Mouse (Mus musculus): ENCODE measurements at regions not wholly inside any gene's neighbourhood (a gene's known extent, or its start where the extent isn't known, plus 50 kb on each side); places are given as distances from the start of the nearest gene placed in this dataset.

DNA sequence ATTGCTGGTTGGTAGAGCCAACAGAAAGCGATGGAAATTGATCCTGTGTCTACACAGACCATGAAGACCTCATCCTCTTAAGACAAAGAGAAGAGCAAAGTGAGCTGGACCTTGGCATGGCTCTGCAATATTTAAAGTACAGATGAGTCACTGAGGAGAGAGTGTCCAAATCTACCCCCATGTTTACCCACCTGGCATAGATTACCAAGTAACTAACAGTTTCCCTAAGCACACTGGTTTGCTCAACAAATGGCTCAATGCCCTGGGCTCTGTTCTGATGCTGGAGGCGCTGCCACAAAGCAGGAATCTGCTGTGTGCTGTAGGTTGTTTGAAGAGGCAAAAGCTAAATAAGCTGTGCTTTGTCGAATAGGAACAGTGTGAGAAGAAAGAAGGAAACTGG is 345.0 kb upstream of the Gm10131 start:
- Histone ChIP-seq H3K27me3 (ENCODE audit: control insufficient read depth, insufficient read depth, low read length) (no peaks in the 10 kb centered on the region), H3K4me3 (replicated peaks; ENCODE audit: insufficient read depth, low read depth, low read length) (no peak overlapping the region), H3K4me1 (ENCODE audit: control insufficient read depth, insufficient read depth, low read length) (no peaks in the 10 kb centered on the region), H3K27ac (ENCODE audit: insufficient read depth, low read length) (no peak overlapping the region)
- WGBS: 80% methylated on average over 3 of the region's 3 CpGs
- no peak for DNase-seq
- TF ChIP-seq CTCF (IDR thresholded peaks at IDR 0.05; ENCODE audit: borderline replicate concordance, insufficient read depth, low read depth, low read length): no peak
- TF ChIP-seq POLR2A (IDR thresholded peaks at IDR 0.05; ENCODE audit: borderline replicate concordance, insufficient read depth, low read length): no peak

DNA sequence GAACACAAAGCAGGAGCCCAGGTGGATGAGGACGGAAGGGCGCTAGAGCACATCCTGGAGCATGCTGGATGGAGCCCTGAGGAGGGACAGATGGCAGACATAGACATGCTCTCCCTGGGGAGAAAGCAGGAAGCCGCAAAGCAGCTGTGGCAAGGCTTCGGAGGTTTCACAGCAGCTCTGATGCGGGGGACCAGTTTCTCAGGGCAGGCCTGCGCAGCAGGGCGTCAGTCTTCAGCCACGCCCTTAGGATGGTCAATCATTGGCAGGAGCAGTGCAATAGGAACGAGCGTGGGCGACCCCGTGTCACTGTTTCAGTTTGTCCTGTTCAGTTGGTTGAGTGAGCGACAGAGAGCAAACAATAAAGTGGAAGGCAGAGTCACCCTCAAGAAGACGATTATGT is 343.8 kb upstream of the Gm10131 start:
- no peak overlapping the region for H3K4me3 ChIP-seq (replicated peaks; ENCODE audit: insufficient read depth, low read depth, low read length)
- no peak overlapping the region for H3K27ac ChIP-seq (ENCODE audit: insufficient read depth, low read length)
- TF ChIP-seq POLR2A (IDR thresholded peaks at IDR 0.05; ENCODE audit: borderline replicate concordance, insufficient read depth, low read length): no peak
- TF ChIP-seq CTCF (IDR thresholded peaks at IDR 0.05; ENCODE audit: borderline replicate concordance, insufficient read depth, low read depth, low read length): no peak
- H3K4me1 ChIP-seq (ENCODE audit: control insufficient read depth, insufficient read depth, low read length): no peaks in the 10 kb centered on the region
- no peak for DNase-seq
- WGBS: 50% methylated on average over 14 of the region's 14 CpGs
- no peaks in the 10 kb centered on the region for H3K27me3 ChIP-seq (ENCODE audit: control insufficient read depth, insufficient read depth, low read length)

DNA sequence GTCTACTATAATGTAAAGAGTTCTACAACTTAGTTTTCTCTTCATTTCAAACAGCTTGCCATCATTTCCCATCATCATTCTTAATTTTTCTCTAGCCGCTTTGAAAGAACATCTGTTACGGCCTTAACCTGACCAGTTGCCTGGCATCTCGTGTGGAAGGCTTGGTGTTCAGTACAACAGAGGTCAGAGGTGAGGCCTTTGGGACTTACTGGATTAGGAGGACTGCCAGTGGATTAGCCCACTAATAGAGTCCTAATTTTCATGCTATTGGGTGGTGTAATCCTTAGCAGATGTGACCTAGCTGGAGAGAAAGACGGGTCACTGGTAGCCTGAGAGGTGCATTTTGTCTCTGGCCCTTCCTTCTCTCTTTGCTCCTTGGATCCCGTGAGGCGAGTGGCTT is 341.3 kb upstream of the Gm10131 start:
- WGBS: 87% methylated on average over 6 of the region's 6 CpGs
- DNase-seq: no peak
- no peaks in the 10 kb centered on the region for H3K27me3 ChIP-seq (ENCODE audit: control insufficient read depth, insufficient read depth, low read length)
- H3K4me3 ChIP-seq (replicated peaks; ENCODE audit: insufficient read depth, low read depth, low read length): no peak overlapping the region
- H3K4me1 ChIP-seq (ENCODE audit: control insufficient read depth, insufficient read depth, low read length): no peaks in the 10 kb centered on the region
- no peak overlapping the region for H3K27ac ChIP-seq (ENCODE audit: insufficient read depth, low read length)
- no peak for TF ChIP-seq CTCF (IDR thresholded peaks at IDR 0.05; ENCODE audit: borderline replicate concordance, insufficient read depth, low read depth, low read length)
- TF ChIP-seq POLR2A (IDR thresholded peaks at IDR 0.05; ENCODE audit: borderline replicate concordance, insufficient read depth, low read length): no peak

- TF ChIP-seq CTCF (IDR thresholded peaks at IDR 0.05; ENCODE audit: borderline replicate concordance, insufficient read depth, low read depth, low read length): no peak
- TF ChIP-seq POLR2A (IDR thresholded peaks at IDR 0.05; ENCODE audit: borderline replicate concordance, insufficient read depth, low read length): no peak
- no peak overlapping the region for H3K4me3 ChIP-seq (replicated peaks; ENCODE audit: insufficient read depth, low read depth, low read length)
- 55% methylated on average over 6 of the region's 6 CpGs for WGBS
- H3K4me1 ChIP-seq (ENCODE audit: control insufficient read depth, insufficient read depth, low read length): no peaks in the 10 kb centered on the region
- no peak for DNase-seq
- H3K27me3 ChIP-seq (ENCODE audit: control insufficient read depth, insufficient read depth, low read length): no peaks in the 10 kb centered on the region
- no peak overlapping the region for H3K27ac ChIP-seq (ENCODE audit: insufficient read depth, low read length)
These were observed 339.9 kb upstream of the Gm10131 start for GRCm38 (mm10) chr8:34451211-34452000.

DNA sequence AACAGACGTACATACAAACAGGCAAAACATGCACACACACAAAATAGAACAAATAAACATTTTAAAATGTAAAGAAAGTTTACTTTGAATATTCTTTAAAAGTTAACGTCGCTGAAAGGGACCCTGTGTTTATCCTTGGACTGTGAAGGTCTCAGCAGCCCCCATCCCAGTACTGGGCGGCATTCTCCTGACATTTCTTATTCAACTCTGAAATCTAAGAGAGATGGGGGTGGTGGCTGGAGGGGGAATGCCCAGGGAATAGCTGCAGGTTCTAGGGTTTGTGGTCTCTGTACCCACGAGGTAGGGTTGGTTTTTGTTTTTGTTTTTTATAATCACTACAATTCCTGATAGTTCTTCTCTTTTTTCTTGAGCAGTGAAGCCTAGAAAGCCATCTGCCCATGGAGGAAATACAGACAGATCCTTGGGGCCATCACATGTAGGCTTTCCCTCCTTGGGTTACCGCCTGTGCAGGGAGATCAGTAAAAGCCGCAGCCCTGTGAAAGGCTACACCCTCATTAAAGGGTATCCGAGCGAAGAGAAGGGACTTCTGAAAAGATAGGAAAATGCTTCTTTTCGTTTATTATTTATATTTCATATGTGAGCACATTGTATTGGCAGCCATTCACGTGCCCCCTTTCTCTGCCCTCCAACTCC is 338.0 kb upstream of the Gm10131 start:
- no peak overlapping the region for H3K27ac ChIP-seq (ENCODE audit: insufficient read depth, low read length)
- H3K4me3 ChIP-seq (replicated peaks; ENCODE audit: insufficient read depth, low read depth, low read length): no peak overlapping the region
- WGBS: 88% methylated on average over 11 of the region's 11 CpGs
- TF ChIP-seq CTCF (IDR thresholded peaks at IDR 0.05; ENCODE audit: borderline replicate concordance, insufficient read depth, low read depth, low read length) (no peak), POLR2A (IDR thresholded peaks at IDR 0.05; ENCODE audit: borderline replicate concordance, insufficient read depth, low read length) (no peak)
- no peak for DNase-seq
- no peaks in the 10 kb centered on the region for H3K4me1 ChIP-seq (ENCODE audit: control insufficient read depth, insufficient read depth, low read length)
- no peaks in the 10 kb centered on the region for H3K27me3 ChIP-seq (ENCODE audit: control insufficient read depth, insufficient read depth, low read length)

GRCm38 (mm10) chr8:34447880-34448830 is 336.6 kb upstream of the Gm10131 start:
- no peak for DNase-seq
- WGBS: 61% methylated on average over 18 of the region's 18 CpGs
- no peak overlapping the region for H3K4me3 ChIP-seq (replicated peaks; ENCODE audit: insufficient read depth, low read depth, low read length)
- H3K27me3 ChIP-seq (ENCODE audit: control insufficient read depth, insufficient read depth, low read length): no peaks in the 10 kb centered on the region
- TF ChIP-seq POLR2A (IDR thresholded peaks at IDR 0.05; ENCODE audit: borderline replicate concordance, insufficient read depth, low read length) (no peak), CTCF (IDR thresholded peaks at IDR 0.05; ENCODE audit: borderline replicate concordance, insufficient read depth, low read depth, low read length) (no peak)
- no peak overlapping the region for H3K27ac ChIP-seq (ENCODE audit: insufficient read depth, low read length)
- no peaks in the 10 kb centered on the region for H3K4me1 ChIP-seq (ENCODE audit: control insufficient read depth, insufficient read depth, low read length)

DNA sequence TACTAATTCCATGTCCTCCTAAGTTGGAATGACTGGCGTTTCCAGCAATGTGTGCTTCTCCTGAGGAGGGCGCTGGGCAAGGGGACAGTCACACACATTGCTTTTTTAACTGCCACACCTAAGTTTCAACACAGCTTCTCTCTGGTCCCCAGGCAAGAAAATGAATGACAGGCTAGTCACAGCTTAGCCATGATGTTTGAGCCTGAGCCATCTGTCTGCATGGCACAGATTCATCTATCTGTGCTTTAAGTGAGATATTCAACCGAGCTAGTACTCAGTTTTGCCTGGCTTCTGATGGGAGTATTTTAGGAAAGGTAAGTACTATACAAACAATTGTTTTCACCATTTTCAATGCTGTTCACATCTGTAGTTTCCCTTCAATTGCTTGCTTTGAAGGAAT is 331.2 kb upstream of the Gm10131 start:
- 58% methylated on average over 3 of the region's 3 CpGs for WGBS
- Histone ChIP-seq H3K27me3 (ENCODE audit: control insufficient read depth, insufficient read depth, low read length) (no peaks in the 10 kb centered on the region), H3K4me1 (ENCODE audit: control insufficient read depth, insufficient read depth, low read length) (no peaks in the 10 kb centered on the region), H3K27ac (ENCODE audit: insufficient read depth, low read length) (no peak overlapping the region), H3K4me3 (replicated peaks; ENCODE audit: insufficient read depth, low read depth, low read length) (no peak overlapping the region)
- no peak for DNase-seq
- TF ChIP-seq POLR2A (IDR thresholded peaks at IDR 0.05; ENCODE audit: borderline replicate concordance, insufficient read depth, low read length) (no peak), CTCF (IDR thresholded peaks at IDR 0.05; ENCODE audit: borderline replicate concordance, insufficient read depth, low read depth, low read length) (no peak)
